Mouse (Mus musculus) CD8-positive naive resting alpha-beta T cell, adult 2 months (primary cell): ENCODE results near the gene Gm20662.

Source experiments
- DNase-seq, 2 experiments: peaks; one replicate each; pipeline ENCODE4 v3.0.0; 2022; ENCODE audit warnings: low read depth in 2 of 2, low spot score in 2 of 2

Gene Gm20662

DNA sequence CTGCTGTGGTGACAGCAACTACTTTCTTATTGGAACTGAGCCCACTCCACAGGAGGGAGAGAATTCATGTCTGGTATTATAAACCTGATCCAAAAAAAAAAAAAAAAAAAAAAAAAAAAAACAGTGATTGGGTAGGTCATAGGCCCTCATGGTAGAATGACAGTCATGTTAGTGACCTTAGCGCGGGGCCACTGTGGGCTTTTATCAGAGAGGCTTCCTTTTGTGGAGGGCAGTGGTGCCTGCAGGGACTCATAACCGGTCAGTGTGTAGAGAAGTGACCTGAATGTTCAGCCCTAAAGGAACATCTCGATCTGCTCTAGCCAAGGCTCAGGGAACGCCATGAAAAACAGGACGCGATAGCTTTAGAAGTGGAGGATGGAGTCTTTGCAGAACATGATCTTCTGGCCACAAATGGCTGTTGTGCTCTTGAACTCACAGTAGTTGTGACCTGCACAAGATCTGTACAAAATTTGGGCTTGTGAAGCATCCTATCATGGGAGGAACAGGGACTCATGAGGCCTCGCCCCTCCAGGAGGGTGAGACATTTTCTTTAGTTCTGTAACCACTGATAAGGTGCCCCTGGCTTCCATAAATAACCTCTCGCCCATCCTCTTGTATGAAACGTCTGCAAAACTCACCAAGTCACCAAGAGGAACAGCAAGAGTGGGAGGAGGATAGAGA lies 21.5 kb upstream of the Gm20662 start:
- DNase-seq: no peak

DNA sequence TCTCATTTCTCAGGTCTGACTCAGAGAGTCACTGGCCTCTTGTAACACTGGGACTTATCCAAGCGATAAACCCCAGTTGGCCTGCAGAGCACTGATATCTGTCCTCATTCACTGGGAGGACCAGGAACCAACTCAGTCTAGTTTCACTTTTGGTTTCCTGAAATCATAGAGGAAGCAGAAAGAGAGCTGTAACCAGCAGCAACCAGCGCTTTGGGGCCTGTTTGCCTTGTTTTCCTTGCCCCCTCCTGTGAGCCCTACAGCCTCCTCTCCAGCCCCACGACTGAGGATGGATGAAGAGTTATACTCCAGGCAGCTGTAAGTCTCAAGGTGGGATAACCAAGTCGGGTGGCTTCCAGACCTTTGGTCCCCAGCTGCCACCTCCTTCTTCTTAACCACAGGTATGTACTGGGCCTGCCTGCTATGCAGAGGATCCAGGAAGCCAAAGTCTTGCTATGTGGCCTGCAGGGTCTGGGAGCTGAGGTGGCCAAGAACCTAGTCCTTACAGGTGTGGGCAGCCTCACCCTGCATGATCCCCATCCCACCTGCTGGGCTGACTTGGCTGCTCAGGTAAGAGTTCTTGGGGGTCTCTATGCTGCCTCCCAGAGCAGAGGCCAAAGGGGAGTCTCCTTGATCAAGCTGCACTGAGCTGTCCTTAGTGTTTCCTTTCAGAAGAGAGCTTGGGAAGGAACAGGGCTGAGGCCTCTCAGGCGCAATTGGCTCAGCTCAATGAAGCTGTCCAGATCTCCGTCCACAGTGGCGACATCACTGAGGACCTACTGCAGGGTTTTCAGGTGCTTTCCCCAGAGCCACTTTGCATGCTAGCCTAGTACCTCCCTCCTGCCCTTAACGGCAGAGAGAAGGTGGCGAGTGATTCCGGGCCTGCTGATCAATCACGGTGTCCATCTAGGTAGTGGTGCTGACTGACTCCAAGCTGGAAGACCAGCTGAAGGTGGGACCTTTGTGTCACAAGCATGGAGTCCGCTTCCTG lies 20.5 kb upstream of the Gm20662 start, which contains the start of gene Uba7:
TSS of gene Uba7 (plus strand) at position 107 of the 988 bp plus-strand sequence.
- DNase-seq: peak in 1 of 2 experiments; percentile 42

DNA sequence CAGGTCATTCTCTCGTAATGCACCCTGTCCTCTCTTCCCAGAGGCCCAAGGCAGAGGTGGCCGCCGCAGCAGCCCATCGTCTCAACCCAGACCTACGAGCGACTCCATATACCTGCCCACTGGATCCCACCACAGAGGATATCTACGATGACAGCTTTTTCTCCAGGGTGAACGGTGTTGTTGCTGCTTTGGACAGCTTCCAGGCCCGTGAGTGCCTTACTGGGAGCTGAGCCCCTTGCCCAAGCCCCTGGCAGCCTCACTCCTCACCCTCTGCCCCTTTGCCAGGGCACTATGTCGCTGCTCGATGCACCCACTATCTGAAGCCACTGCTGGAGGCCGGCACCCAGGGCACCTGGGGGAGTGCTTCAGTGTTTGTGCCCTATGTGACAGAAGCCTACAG lies 17.3 kb upstream of the Gm20662 start:
- no peak for DNase-seq

DNA sequence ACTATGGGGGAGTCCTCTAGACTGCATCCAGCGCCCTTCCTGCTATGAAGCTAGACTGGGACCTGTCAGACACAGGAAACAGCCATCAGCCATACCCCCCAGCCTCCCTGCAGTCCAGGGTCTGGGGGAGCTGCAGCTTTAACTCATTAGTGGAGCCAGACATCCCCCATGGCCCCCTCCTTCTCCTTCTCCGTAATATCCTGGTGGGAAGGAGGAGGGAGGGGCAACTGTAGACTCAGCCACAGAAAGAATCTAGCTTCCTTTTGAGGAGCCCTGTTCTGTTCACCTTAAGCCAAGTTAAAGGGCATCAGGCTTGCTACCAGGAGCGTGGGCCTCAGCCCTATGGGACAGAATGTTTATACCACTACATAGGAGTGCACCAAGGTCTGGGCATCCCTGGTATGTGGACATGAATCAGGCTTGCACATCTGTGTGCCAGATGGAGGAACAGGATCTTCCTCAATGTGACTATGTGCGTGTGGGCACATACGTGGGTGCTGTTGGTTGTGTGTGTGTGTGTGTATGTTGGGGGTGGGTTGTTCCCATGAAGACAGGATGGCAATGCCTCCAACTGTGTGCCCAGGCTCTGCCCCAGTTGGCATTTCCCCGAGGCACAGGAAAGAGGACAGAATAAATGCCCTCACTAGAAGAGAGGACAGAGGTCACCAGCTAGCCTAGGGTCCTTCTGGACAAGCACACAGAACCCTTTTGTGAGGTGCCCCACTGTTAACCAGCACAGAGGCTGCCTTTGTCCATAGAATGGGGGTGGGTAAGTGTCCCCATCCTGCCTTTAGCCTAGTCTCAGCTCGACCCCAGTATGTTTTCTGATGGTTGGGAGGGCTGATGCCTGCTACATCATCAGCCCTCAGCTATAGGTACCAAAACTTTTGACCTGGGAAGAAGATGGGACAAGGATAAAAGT lies 14.2 kb upstream of the Gm20662 start:
- DNase-seq: no peak

DNA sequence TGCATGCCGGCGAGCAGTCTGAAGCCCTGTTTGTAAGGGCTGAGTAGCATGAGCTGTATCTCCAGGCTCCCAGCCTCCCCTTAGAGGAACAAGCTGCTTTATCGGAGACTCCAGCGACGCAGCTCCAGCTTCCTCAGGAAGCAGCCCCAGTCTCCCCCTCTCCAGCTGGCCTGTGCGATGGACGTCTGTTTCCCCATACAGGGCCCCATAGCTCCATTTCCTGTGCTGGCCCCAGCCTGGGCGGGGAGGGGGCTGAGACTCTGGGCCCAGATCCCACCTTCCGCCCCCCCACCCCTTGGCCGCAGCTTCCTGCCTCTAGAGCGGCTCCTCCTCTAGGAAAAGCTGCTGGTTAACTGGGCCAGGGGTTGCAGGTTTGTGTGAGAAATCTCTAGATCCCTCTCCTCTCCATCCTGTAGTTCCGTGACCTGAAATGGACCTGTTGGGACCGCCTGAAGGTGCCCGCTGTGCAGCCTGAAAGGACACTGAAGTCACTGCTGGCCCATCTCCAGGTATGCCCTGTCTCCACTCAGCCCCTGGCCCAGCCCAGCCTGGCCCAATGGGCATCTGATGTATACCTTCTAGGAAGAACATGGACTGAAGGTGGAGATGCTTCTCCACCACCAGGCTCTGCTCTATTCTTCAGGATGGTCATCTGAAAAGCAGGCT lies 13.3 kb upstream of the Gm20662 start, which contains the start of gene Gm20661:
TSS of gene Gm20661 (plus strand) at position 378 of the 666 bp plus-strand sequence.
- DNase-seq: no peak

DNA sequence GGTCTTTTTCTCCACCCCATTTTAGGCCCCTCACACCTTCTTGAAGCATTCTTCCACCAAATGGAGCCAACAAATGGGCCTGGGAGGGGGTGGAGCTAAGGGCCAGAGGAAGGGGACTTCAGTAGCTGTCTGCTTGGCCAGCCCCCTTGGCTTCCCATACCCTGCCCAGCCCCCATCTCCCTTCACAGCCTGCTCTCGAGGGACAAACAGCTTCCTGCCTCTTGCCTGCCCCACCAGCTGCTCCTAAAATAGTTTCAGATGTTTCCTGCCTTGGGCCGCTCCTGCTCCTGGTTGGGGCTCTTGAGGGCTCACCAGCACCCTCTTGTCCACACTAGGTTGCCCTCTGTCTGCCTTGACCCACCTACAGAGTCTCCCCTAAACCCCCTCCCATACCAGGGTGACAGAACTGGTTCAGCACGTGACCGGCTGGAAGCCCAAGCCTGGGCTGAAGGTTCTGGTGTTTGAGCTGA lies 12.7 kb upstream of the Gm20662 start:
- DNase-seq: no peak

DNA sequence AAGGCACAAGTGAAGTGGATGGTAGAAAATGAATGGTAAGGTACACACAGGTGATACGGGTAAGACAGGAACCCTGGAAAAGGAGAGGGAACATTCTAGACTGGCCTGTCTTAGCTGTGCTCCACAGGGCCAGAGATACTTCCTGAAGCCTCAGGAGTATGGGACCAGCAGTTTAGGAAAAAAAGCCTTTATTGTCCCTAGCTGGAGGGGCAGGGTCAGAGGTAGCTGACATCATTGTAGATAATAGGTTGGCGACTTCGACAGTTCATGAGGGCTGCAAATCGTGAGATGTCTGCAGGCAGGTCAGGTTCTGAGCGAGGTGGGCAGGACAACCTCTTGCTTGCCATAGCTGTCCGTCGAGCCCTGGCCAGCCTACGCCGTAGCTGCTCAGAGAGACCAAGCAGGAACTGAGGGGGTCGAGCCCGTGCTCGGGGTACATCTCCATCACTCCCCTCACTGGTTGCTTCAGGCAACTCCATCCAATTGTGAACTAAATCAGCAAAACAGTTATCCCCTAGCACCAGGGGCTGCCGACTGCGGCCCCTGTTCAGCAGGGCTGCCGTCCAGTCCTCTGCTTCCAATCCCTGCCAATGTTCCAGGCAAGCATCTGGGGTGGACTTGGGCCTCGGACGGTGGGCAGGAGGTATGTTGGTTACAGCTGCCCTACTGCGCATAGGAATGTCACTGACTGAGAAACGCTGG lies 11.9 kb upstream of the Gm20662 start:
- no peak for DNase-seq

DNA sequence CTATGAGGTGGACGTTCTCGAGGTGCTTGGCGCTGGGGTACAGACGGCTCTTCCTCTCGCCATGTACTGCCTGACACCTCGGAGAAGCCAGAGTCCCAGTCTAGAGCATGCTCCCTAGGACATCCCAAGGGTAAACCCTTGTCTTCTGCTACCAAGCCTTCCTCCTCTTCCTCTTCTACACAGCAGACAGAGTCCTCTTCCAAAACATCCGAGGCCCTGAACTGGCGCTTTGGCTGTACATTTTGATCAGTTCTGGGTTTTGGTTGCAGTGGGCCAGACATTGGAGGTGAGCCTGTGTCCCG lies 11.4 kb upstream of the Gm20662 start:
- no peak for DNase-seq

DNA sequence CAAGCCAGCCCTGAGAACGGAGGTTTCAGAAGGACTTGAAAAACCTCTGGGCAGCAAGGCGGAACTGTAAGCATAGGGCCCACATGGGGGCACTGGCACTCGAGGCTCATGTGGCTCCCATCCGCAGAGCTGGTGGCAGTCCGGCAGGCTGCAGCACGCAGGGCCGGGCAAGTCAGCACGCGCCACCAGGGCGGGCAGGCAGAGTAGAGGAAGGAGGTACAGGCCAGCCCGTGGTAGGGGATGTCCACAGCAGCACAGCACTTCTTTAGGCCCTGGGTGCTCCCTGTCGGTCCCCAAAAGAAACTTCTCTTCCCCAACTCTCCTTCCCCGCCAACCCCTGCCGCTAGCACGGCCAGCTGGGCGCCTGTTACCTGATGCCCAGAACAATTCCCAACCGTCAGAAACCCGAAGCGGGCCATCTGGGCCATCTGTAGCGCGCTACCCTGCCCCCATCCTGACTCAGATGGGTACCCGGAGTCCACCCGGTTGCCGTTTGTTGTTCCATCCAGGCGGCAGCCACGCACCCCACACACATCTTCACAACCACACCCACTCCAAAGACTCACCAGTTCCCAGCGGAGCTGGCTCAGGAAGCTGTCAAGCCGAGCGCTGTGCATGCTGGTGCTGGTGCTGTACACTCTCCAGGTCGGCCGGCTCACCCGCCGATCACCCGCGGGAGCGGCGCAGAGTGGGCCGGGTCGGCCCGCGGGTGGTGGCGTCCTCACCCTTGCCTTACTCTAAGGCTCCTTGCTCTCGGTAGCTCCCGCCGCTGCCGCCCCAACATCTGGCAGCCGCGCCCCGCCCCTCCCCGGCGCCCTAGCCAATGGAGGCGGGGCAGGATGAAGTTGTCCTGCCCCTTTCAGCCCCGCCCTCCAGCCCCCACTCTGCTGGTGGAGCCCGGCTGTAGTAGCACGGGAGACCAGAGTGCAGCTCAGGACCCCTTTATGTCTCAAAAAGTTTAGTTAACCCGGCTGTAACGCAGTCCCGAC lies 10.7 kb upstream of the Gm20662 start, which contains the start of gene Inka1:
TSS of gene Inka1 (minus strand) at position 749 of the 989 bp plus-strand sequence.
- DNase-seq: peak; percentile 80 to 87

DNA sequence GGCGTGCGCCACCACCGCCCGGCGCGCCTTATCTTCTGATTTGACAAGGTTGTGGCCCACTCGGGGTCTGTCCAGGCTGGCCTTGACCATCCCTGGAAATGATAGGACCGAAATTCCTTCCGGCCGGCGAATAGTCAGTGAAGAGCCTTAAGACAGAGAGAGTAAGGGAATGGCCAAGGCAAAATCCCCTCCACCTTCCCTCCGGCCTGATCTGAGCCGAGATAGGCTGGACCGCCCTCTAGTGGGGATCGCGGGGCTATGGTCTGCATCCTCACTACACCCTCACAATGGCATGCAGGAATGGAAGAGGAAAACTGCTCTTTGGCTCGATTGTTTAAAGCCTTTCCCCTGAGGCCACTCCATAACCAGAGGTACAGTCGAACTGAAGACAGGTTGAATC lies 9.8 kb upstream of the Gm20662 start:
- peak; percentile 65 to 74 for DNase-seq

DNA sequence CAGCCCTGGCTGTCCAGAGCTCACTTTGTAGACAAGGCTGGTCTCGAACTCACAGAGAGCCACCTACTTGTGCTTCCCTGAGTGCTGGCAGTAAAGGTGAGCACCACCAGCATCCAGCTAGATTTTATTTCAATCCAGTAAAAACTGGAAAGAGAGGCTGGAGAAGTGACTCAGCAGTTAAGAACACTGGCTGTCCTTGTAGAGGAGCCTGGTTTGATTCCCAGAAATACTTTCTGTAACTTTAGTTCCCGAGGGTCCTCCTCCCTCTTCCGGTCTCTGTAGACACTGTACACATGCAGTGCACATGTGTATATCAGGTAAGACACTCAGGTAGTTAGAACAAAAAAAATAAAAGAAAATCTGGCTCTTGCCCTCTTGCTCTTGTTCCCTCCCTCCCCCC lies 8.2 kb upstream of the Gm20662 start:
- no peak for DNase-seq

DNA sequence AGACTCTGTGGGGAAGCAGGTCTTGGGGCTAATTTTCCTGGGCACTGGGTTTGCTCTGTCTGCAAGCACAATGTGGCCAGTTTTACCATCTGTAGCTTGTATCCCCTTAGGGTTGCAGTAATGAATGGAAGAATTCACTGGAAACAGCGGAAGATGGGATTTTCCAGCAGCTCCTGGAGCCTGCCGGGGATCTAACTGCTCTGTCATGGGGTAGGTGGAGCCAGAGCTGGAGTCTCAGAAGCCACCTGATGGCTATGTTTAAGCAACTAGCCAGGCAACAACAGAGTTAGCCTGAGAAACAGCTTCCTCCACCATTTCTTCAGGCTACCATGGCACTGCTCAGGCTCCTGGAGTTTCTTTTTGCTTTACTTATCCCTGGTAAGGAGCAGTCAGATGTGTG lies 4.0 kb upstream of the Gm20662 start, which contains the start of gene Cdhr4:
TSS of gene Cdhr4 (plus strand) at position 301 of the 400 bp plus-strand sequence.
- DNase-seq: no peak

DNA sequence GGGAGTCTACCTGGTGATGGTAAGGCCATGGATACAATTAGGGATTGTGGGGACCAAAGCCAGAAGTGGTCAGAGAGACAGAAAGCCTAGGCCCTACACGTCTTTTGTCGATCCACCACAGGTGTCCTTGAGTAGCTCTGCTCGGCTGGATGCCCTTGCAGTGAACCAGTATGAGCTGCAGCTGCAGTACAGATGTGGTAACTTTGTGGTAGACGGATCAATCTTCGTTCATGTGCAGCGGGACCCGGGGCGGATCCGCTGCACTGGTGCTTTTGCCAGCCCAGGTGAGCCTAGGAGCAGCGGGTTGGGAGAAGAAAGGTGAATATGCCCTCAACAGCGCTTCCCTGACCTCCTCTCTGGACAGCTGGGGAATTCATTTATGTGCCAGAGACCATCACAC lies 3.1 kb upstream of the Gm20662 start:
- no peak for DNase-seq

DNA sequence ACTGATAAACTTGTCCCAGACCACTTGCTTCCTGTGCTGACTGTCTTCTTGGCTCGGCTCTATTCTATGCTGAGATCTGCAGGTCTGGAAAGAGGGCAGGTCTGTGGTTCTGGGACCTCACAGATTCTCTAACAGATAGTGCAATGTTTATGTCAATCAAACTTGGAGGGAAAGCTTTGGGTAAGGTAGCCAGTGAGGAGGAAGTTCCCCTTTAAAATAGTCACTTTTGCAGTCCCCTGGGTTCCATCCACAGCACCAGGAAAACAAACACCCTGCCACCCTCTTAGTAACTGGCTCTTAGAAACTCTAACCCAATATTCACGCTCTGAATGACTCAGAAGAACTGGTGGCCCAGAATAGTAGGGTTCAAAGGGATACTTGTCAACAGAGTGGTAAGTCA lies 1.7 kb upstream of the Gm20662 start:
- DNase-seq: no peak

DNA sequence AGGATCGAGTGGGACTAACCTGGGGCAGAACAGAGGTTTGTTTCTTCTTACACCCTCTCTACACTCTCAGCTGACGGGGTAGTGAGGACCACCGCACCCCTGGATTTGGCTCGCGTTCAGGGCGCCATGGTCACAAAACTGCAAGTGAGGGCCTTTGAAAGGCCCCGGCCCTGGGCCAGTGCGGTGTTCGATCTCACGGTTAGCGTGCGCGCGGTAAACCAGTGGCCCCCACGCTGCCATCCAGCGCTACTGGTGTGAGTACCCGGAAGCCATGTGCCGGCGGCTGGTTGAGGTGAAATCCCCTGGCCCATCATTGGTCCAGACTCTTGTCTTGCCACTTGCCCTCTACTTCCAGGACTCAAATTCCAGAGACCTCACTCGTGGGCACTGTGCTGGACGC lies 636 bp upstream of the Gm20662 start:
- DNase-seq: no peak

DNA sequence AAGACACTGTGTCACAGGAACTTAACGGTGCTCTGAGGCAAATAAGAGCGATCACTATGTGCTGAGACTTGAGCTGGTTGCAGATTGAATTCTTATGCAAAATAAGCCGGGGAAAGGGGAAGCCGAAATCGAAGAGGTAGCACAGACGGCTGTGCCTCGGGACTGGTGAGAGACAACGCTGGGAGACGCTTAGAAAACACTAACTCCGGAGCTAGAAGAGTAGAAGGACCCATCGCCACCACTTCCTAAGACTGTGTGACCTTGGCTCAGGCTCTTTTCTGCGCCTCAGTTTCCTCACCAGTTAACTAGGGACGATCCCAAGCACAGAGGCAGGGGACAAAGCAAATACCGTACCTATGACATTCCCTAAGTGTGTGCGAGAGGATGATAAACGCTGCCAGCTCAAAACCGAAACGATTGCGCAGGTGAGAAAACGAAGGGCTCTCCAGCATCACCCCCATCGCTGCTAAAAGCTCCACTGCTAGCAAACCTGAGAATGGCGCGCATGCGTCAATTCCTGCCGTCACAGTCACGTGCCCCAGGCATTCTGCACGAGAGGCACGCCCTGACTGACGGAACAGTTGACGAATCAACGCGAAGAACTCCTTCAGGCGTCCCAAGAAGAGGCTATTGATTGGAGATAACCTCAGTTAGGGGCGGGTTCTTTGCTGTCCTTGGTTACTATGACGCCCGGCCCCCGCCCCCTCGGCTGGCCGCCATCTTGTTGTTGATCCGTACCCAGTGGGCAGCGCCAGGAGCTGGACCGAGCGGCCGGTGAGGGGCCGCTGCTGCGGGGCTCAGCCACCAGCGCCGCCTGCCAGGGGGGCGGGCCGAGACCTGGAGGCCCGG lies 6.0 kb downstream of the Gm20662 start, which contains the start of gene Ip6k1:
TSS of gene Ip6k1 (plus strand) at position 580 of the 849 bp plus-strand sequence.
- DNase-seq: peak; percentile 99

DNA sequence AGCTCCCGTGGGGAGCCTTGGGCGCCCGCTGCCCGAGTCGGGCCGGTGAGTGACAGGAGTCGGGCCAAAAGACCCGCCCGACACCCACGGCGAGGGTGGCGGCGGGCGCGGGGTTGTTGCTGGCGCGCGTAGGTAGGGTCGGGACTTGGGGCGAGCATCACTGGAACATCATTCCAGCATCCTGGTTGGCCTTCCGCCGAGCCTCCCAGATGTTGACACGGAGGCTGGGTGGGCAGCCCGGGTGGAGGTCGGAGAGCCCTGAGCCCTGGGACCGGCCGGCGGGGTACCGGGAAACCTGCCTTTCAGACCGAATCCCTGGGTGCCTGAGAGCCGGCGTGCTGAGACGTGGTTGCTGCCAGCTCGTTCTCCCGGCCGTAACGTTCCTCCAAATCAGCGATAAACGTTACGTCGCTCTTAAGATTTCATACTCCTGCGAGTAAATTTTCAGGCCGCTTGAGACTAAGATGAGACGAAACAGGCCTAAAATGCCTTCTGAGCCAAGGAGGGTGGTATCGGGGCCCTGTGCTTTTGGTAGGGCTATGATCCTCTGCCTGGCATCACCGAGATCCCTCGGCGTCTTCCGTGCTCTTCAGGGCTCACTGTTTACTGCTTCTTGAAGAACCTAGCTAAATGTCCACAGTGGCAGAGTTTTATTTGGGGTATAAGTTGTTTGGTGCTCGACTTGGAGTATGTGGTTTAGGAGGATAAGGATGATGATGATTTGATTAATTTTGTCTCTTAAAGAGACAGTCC lies 6.8 kb downstream of the Gm20662 start:
- peak in 1 of 2 experiments; percentile 41 for DNase-seq
